ENCODE assay signal across 20 mouse cellular contexts in genomic region chr2:167354046-167354445, GRCm38 (mm10). TPM values are rescaled to one million over a fixed set of nuclear protein-coding genes. Genes with fewer than 3 reads are reported as not detected.
DNase-seq lines count a peak whose midpoint lies in the region; ATAC-seq and TF ChIP-seq lines count a peak whose summit lies in the region.
"Had no signal": no experiment of that assay in that cellular context is flagged by ENCODE, and none has a peak within 500 bp of the region (broad histone marks: within the 10 kb centered on the region; RNA-seq: fewer than 3 reads in every experiment).

No protein-coding gene starts in this region.

- DNase-seq in liver, adult 2 months (ENCODE audit: extremely low read depth, low read depth, low spot score): peak; percentile 93
- no peak for DNase-seq in liver
- DNase-seq in kidney, postnatal 36 days: peak; percentile 75 to 85
- no peak for DNase-seq in layer of hippocampus, adult 8-10 months (ENCODE audit: low spot score in 2 of 2)
- DNase-seq in heart, adult 9 months (ENCODE audit: low spot score in 2 of 2): no peak
- DNase-seq: adrenal gland, postnatal 10 days; cerebellum, adult 11-12 months; cerebellum, adult 9-10 months; cerebellum, postnatal 25 days; forebrain, postnatal 0 days; gastrocnemius, postnatal 14 days; heart, adult 2 months; heart, postnatal 36 days had no signal

- H3K36me3 ChIP-seq in liver, adult 2 months (ENCODE audit: control insufficient read depth, insufficient read depth, low read length): no peaks in the 10 kb centered on the region
- no peaks in the 10 kb centered on the region for H3K36me3 ChIP-seq in kidney, embryonic 15.5 days
- no peaks in the 10 kb centered on the region for H3K36me3 ChIP-seq in midbrain, embryonic 15.5 days (replicated peaks)
- H3K36me3 ChIP-seq: G1E; heart, embryonic 13.5 days; hindbrain, embryonic 12.5 days had no signal

- 0 out of 2 replicates have a peak overlapping the region, but pooled peaks have one; percentile 14 for H3K27ac ChIP-seq in liver, adult 2 months (replicated peaks; ENCODE audit: insufficient read depth, low read depth, low read length)
- H3K27ac ChIP-seq in kidney, embryonic 15.5 days: peak overlapping the region; percentile 64
- no peak overlapping the region for H3K27ac ChIP-seq in midbrain, embryonic 15.5 days
- H3K27ac ChIP-seq: heart, adult 2 months; heart, embryonic 13.5 days; hindbrain, embryonic 12.5 days had no signal

- no peaks in the 10 kb centered on the region for H3K79me2 ChIP-seq in liver, adult 2 months (ENCODE audit: control insufficient read depth, insufficient read depth, low read length)

- H3K4me2 ChIP-seq in kidney, embryonic 15.5 days: no peak overlapping the region
- H3K4me2 ChIP-seq in midbrain, embryonic 15.5 days: no peak overlapping the region
- H3K4me2 ChIP-seq: forebrain, embryonic 13.5 days; heart, embryonic 13.5 days; hindbrain, embryonic 12.5 days had no signal

- H3K9me3 ChIP-seq in kidney, embryonic 15.5 days (replicated peaks): no peaks in the 10 kb centered on the region
- no peaks in the 10 kb centered on the region for H3K9me3 ChIP-seq in midbrain, embryonic 15.5 days
- H3K9me3 ChIP-seq: forebrain, embryonic 13.5 days; heart, embryonic 13.5 days; hindbrain, embryonic 12.5 days had no signal

- H3K4me1 ChIP-seq in liver, adult 2 months (ENCODE audit: control insufficient read depth, insufficient read depth, low read length): peaks cover 10% of the 10 kb centered on the region
- H3K4me1 ChIP-seq in kidney, embryonic 15.5 days: peaks cover 56% of the 10 kb centered on the region
- peaks cover 7% of the 10 kb centered on the region for H3K4me1 ChIP-seq in midbrain, embryonic 15.5 days

- no peak overlapping the region for H3K9ac ChIP-seq in liver, adult 2 months (ENCODE audit: low read depth, low read length)
- H3K9ac ChIP-seq in kidney, embryonic 15.5 days: no peak overlapping the region
- no peak overlapping the region for H3K9ac ChIP-seq in midbrain, embryonic 15.5 days
- H3K9ac ChIP-seq: forebrain, embryonic 13.5 days; forebrain, postnatal 0 days; heart, embryonic 13.5 days; hindbrain, embryonic 12.5 days had no signal

- no peaks in the 10 kb centered on the region for H3K27me3 ChIP-seq in liver, adult 2 months (ENCODE audit: control insufficient read depth, insufficient read depth, low read length)
- peaks cover 8% of the 10 kb centered on the region; the same call in 1 of the 2 replicates for H3K27me3 ChIP-seq in kidney, embryonic 15.5 days
- H3K27me3 ChIP-seq in midbrain, embryonic 15.5 days (replicated peaks): no peaks in the 10 kb centered on the region

- no peak overlapping the region for H3K4me3 ChIP-seq in liver, adult 2 months (ENCODE audit: insufficient read depth, low read depth, low read length)
- no peak overlapping the region for H3K4me3 ChIP-seq in kidney, embryonic 15.5 days (replicated peaks)
- H3K4me3 ChIP-seq in midbrain, embryonic 15.5 days: no peak overlapping the region
- H3K4me3 ChIP-seq: forebrain, embryonic 13.5 days; heart, adult 2 months; heart, embryonic 13.5 days; hindbrain, embryonic 12.5 days had no signal

- TF ChIP-seq CTCF in liver, adult 2 months (IDR thresholded peaks at IDR 0.05; ENCODE audit: low read depth, low read length): no peak

- ATAC-seq in kidney, embryonic 15.5 days (replicated peaks; ENCODE audit: low FRiP score): no peak
- ATAC-seq in midbrain, embryonic 15.5 days (replicated peaks): no peak
- ATAC-seq: forebrain, embryonic 13.5 days; forebrain, postnatal 0 days; hindbrain, embryonic 16.5 days had no signal

- no peak for TF ChIP-seq POLR2A in liver, adult 2 months (IDR thresholded peaks at IDR 0.05; ENCODE audit: extremely low read depth, insufficient read depth, low read length)

- WGBS in liver, adult 2 months: 34% methylated on average over 8 of the region's 8 CpGs
- 65% methylated on average over 8 of the region's 8 CpGs for WGBS in kidney, embryonic 15.5 days
- WGBS in midbrain, embryonic 15.5 days: 84% methylated on average over 8 of the region's 8 CpGs

RNA-seq across cellular contexts. Expression of gene B4galt5, which starts 5.1 kb away (rescaled TPM):
- 8.1 and 17.7 TPM in 2 replicates for total RNA-seq in liver, adult 2 months (2014; rRNA removed)
- polyA plus RNA-seq in liver, adult 2 months (2012; rRNA removed): 14.9 and 15.7 TPM in 2 replicates
- polyA plus RNA-seq in kidney, embryonic 15.5 days (2015; fragmentation: Nextera tagmentation; extraction: Ambion mirVana): 9.6 and 12.7 TPM in 2 replicates
- total RNA-seq in layer of hippocampus, adult 8-10 months (2022): 10 to 100 TPM; 34.6 to 43.0 (median 39.7) TPM
- polyA plus RNA-seq in midbrain, embryonic 15.5 days (2015; fragmentation: Nextera tagmentation; extraction: Ambion mirVana): 28.3 and 31.8 TPM in 2 replicates

Comparison
In these comparisons a context has a peak if more than half of its experiments do, and no peak if none do; other contexts are left out.
1. DNase-seq: peak in liver, adult 2 months (single experiment) and kidney, postnatal 36 days (2 of 2); none in liver (single experiment), layer of hippocampus, adult 8-10 months (0 of 2) and heart, adult 9 months (0 of 2).